In genomic region chr9:108260526-108260925, GRCm38 (mm10) we compare ENCODE assay signal across 26 mouse cellular contexts. TPM values are rescaled to one million over a fixed set of nuclear protein-coding genes. Genes with fewer than 3 reads are reported as not detected.
DNase-seq lines count a peak whose midpoint lies in the region; ATAC-seq and TF ChIP-seq lines count a peak whose summit lies in the region.
"Had no signal": no experiment of that assay in that cellular context is flagged by ENCODE, and none has a peak within 500 bp of the region (broad histone marks: within the 10 kb centered on the region; RNA-seq: fewer than 3 reads in every experiment).

No protein-coding gene starts in this region.

- 55% methylated on average over 4 of the region's 4 CpGs for WGBS in heart, adult 2 months
- 46% methylated on average over 4 of the region's 4 CpGs for WGBS in heart, embryonic 15.5 days
- 90% methylated on average over 4 of the region's 4 CpGs for WGBS in limb, embryonic 13.5 days
- WGBS in limb, embryonic 10.5 days, result 85% methylated on average over 4 of the region's 4 CpGs
- 39% methylated on average over 4 of the region's 4 CpGs for WGBS in heart, postnatal 0 days

- H3K4me1 ChIP-seq in heart, adult 2 months (ENCODE audit: control insufficient read depth, insufficient read depth, low read length), result peaks cover 20% of the 10 kb centered on the region
- peaks cover 66% of the 10 kb centered on the region for H3K4me1 ChIP-seq in heart, embryonic 15.5 days (replicated peaks)
- peaks cover 26% of the 10 kb centered on the region for H3K4me1 ChIP-seq in limb, embryonic 13.5 days
- peaks cover 35% of the 10 kb centered on the region for H3K4me1 ChIP-seq in limb, embryonic 10.5 days
- peaks cover 25% of the 10 kb centered on the region for H3K4me1 ChIP-seq in heart, postnatal 0 days (ENCODE audit: control insufficient read depth, insufficient read depth)

- H3K4me3 ChIP-seq in heart, adult 2 months, result no peak overlapping the region
- no peak overlapping the region for H3K4me3 ChIP-seq in heart, embryonic 15.5 days
- no peak overlapping the region for H3K4me3 ChIP-seq in limb, embryonic 13.5 days
- H3K4me3 ChIP-seq in limb, embryonic 10.5 days, result no peak overlapping the region
- no peak overlapping the region for H3K4me3 ChIP-seq in heart, postnatal 0 days (ENCODE audit: low read depth, low read length)
- H3K4me3 ChIP-seq: forebrain, embryonic 13.5 days; layer of hippocampus, adult 2 months; left cerebral cortex, adult 2 months; liver, embryonic 13.5 days; neural tube, embryonic 15.5 days; stomach, embryonic 15.5 days had no signal

- H3K79me2 ChIP-seq in heart, adult 2 months (replicated peaks; ENCODE audit: control insufficient read depth, insufficient read depth, low read length), result peaks cover 11% of the 10 kb centered on the region

- intact Hi-C loops in heart, adult 2 months (cut with DNase I), result loop anchor here (5.0 kb wide), 2 partner anchors 38 to 58 kb away; no protein-coding TSS in a partner anchor
- intact Hi-C loops in heart, postnatal 36 days (cut with DNase I), result loop anchor here (5.0 kb wide), 2 partner anchors 38 to 58 kb away; no protein-coding TSS in a partner anchor

- H3K9me3 ChIP-seq in heart, embryonic 15.5 days (replicated peaks), result no peaks in the 10 kb centered on the region
- no peaks in the 10 kb centered on the region for H3K9me3 ChIP-seq in limb, embryonic 13.5 days
- no peaks in the 10 kb centered on the region for H3K9me3 ChIP-seq in limb, embryonic 10.5 days (replicated peaks)
- no peaks in the 10 kb centered on the region for H3K9me3 ChIP-seq in heart, postnatal 0 days (replicated peaks; ENCODE audit: control insufficient read depth, low read length)
- H3K9me3 ChIP-seq: forebrain, embryonic 13.5 days; liver, embryonic 13.5 days; neural tube, embryonic 15.5 days; stomach, embryonic 15.5 days had no signal

- H3K4me2 ChIP-seq in heart, embryonic 15.5 days, result peak overlapping the region; percentile 80
- no peak overlapping the region for H3K4me2 ChIP-seq in limb, embryonic 13.5 days (replicated peaks)
- H3K4me2 ChIP-seq in heart, postnatal 0 days (ENCODE audit: low read depth, low read length), result peak overlapping the region; percentile 14; the same call in 1 of the 2 replicates
- H3K4me2 ChIP-seq: forebrain, embryonic 13.5 days; hindbrain, embryonic 14.5 days; liver, embryonic 13.5 days; neural tube, embryonic 15.5 days had no signal

- no peaks in the 10 kb centered on the region for H3K27me3 ChIP-seq in heart, adult 2 months (ENCODE audit: control insufficient read depth, insufficient read depth, low read length)
- H3K27me3 ChIP-seq in heart, embryonic 15.5 days, result no peaks in the 10 kb centered on the region
- no peaks in the 10 kb centered on the region for H3K27me3 ChIP-seq in limb, embryonic 13.5 days
- no peaks in the 10 kb centered on the region for H3K27me3 ChIP-seq in limb, embryonic 10.5 days (ENCODE audit: low read depth, poor library complexity, severe bottlenecking)
- H3K27me3 ChIP-seq in heart, postnatal 0 days (ENCODE audit: control insufficient read depth, insufficient read depth, low read length), result no peaks in the 10 kb centered on the region
- H3K27me3 ChIP-seq: forebrain, embryonic 13.5 days; liver, embryonic 13.5 days; neural tube, embryonic 15.5 days; stomach, embryonic 15.5 days had no signal

- no peak for TF ChIP-seq CTCF in heart, adult 2 months (IDR thresholded peaks at IDR 0.05)
- TF ChIP-seq CTCF in heart, postnatal 0 days (IDR thresholded peaks at IDR 0.05; ENCODE audit: low read depth), result no peak

- TF ChIP-seq POLR2A in heart, adult 2 months (IDR thresholded peaks at IDR 0.05; ENCODE audit: insufficient read depth, low read depth, low read length), result no peak

- H3K36me3 ChIP-seq in heart, adult 2 months (ENCODE audit: control insufficient read depth, insufficient read depth, low read length), result peaks cover 32% of the 10 kb centered on the region
- 0 out of 2 replicates have a peak, but pooled peaks cover 4% of the 10 kb centered on the region for H3K36me3 ChIP-seq in heart, embryonic 15.5 days
- 0 out of 2 replicates have a peak, but pooled peaks cover 3% of the 10 kb centered on the region for H3K36me3 ChIP-seq in limb, embryonic 13.5 days
- 0 out of 2 replicates have a peak, but pooled peaks cover 4% of the 10 kb centered on the region for H3K36me3 ChIP-seq in limb, embryonic 10.5 days
- H3K36me3 ChIP-seq in heart, postnatal 0 days (replicated peaks; ENCODE audit: control insufficient read depth, insufficient read depth, low read length), result no peaks in the 10 kb centered on the region; the same call in 1 of the 2 replicates
- H3K36me3 ChIP-seq: liver, embryonic 13.5 days; neural tube, embryonic 15.5 days; stomach, embryonic 15.5 days had no signal

- DNase-seq in heart, adult 2 months, result no peak
- no peak for DNase-seq in heart, postnatal 36 days
- no peak for DNase-seq in heart, postnatal 4 days
- DNase-seq in limb, embryonic 10.5 days (ENCODE audit: low spot score), result no peak
- DNase-seq in heart, postnatal 0 days (ENCODE audit: low spot score), result no peak
- no peak for DNase-seq in embryo, embryonic 10.5 days (ENCODE audit: low spot score)
- DNase-seq: adrenal gland, postnatal 25 days; cerebellum, adult 2 months; cerebellum, postnatal 14 days; gastrocnemius, postnatal 25 days; kidney, postnatal 36 days; liver, embryonic 13.5 days; lung, adult 18-20 months; lung, postnatal 10 days; midbrain, embryonic 14.5 days; right cerebral cortex, postnatal 25 days had no signal

- H3K9ac ChIP-seq in heart, adult 2 months (ENCODE audit: low read depth, low read length), result no peak overlapping the region; the same call in 1 of the 2 replicates
- no peak overlapping the region for H3K9ac ChIP-seq in heart, embryonic 15.5 days
- H3K9ac ChIP-seq in limb, embryonic 13.5 days, result peak overlapping the region; percentile 8; the same call in 1 of the 2 replicates
- H3K9ac ChIP-seq in heart, postnatal 0 days (replicated peaks; ENCODE audit: low read depth, low read length), result no peak overlapping the region
- H3K9ac ChIP-seq: forebrain, embryonic 13.5 days; hindbrain, embryonic 14.5 days; liver, embryonic 13.5 days; neural tube, embryonic 15.5 days; stomach, embryonic 15.5 days had no signal

- no peak for TF ChIP-seq EP300 in heart, adult 2 months (IDR thresholded peaks at IDR 0.05; ENCODE audit: insufficient read depth, low read depth, low read length)
- no peak for TF ChIP-seq EP300 in heart, postnatal 0 days (IDR thresholded peaks at IDR 0.05; ENCODE audit: low read depth)

- peak overlapping the region; percentile 36 for H3K27ac ChIP-seq in heart, adult 2 months
- 0 out of 2 replicates have a peak overlapping the region, but pooled peaks have one; percentile 18 for H3K27ac ChIP-seq in heart, embryonic 15.5 days
- H3K27ac ChIP-seq in limb, embryonic 13.5 days, result no peak overlapping the region
- no peak overlapping the region for H3K27ac ChIP-seq in limb, embryonic 10.5 days
- H3K27ac ChIP-seq in heart, postnatal 0 days (ENCODE audit: low read depth), result peak overlapping the region; percentile 46
- H3K27ac ChIP-seq: forebrain, embryonic 13.5 days; hindbrain, embryonic 14.5 days; layer of hippocampus, adult 2 months; left cerebral cortex, adult 2 months; liver, embryonic 13.5 days; neural tube, embryonic 15.5 days; stomach, embryonic 15.5 days had no signal

- ATAC-seq in heart, embryonic 15.5 days (replicated peaks; ENCODE audit: insufficient number of reproducible peaks, insufficient read depth, low FRiP score, low read depth), result no peak
- no peak for ATAC-seq in limb, embryonic 13.5 days (ENCODE audit: low FRiP score, low read depth)
- no peak for ATAC-seq in heart, postnatal 0 days (ENCODE audit: insufficient read depth, low read depth)
- ATAC-seq: CD4-positive, CD25-positive, alpha-beta regulatory T cell, adult 4 months; forebrain, embryonic 13.5 days; intestine, postnatal 0 days had no signal

RNA-seq across cellular contexts. Expression of gene Dag1, which starts 3.2 kb away (rescaled TPM):
- total RNA-seq in heart, adult 2 months (2021), result 100 to 1,000 TPM; 305 to 347 TPM
- polyA plus RNA-seq in heart, adult 2 months (2012; rRNA removed), result 124 and 157 TPM in 2 replicates
- 100 to 1,000 TPM; 320 to 353 TPM for total RNA-seq in heart, postnatal 36 days (2021)
- 128 and 143 TPM in 2 replicates for polyA plus RNA-seq in heart, embryonic 15.5 days (2015; fragmentation: Nextera tagmentation; extraction: Ambion mirVana)
- total RNA-seq in heart, postnatal 4 days (2021), result 100 to 1,000 TPM; 307 to 326 TPM
- 56.9 and 63.3 TPM in 2 replicates for polyA plus RNA-seq in limb, embryonic 13.5 days (2015; fragmentation: Nextera tagmentation; extraction: Ambion mirVana)
- polyA plus RNA-seq in limb, embryonic 10.5 days (2016; fragmentation: Nextera tagmentation; extraction: Ambion mirVana), result 59.6 and 59.9 TPM in 2 replicates
- 209 and 229 TPM in 2 replicates for total RNA-seq in heart, postnatal 0 days (2014; rRNA removed; ENCODE audit: low replicate concordance)
- polyA plus RNA-seq in heart, postnatal 0 days (2015; fragmentation: Nextera tagmentation; extraction: Ambion mirVana), result 99.2 and 106 TPM in 2 replicates

RNA-seq across cellular contexts. Expression of gene Nicn1, which starts 29.7 kb away (rescaled TPM):
- total RNA-seq in heart, adult 2 months (2021), result 10 to 100 TPM; 21.0 to 21.5 TPM
- 24.1 and 37.1 TPM in 2 replicates for polyA plus RNA-seq in heart, adult 2 months (2012; rRNA removed)
- total RNA-seq in heart, postnatal 36 days (2021), result 10 to 100 TPM; 21.3 to 21.5 TPM
- polyA plus RNA-seq in heart, embryonic 15.5 days (2015; fragmentation: Nextera tagmentation; extraction: Ambion mirVana), result 23.9 and 29.0 TPM in 2 replicates
- total RNA-seq in heart, postnatal 4 days (2021), result 10 to 100 TPM; 19.3 to 21.2 TPM
- 53.0 and 54.0 TPM in 2 replicates for polyA plus RNA-seq in limb, embryonic 13.5 days (2015; fragmentation: Nextera tagmentation; extraction: Ambion mirVana)
- 32.9 and 35.8 TPM in 2 replicates for polyA plus RNA-seq in limb, embryonic 10.5 days (2016; fragmentation: Nextera tagmentation; extraction: Ambion mirVana)
- total RNA-seq in heart, postnatal 0 days (2014; rRNA removed; ENCODE audit: low replicate concordance), result 12.9 and 22.4 TPM in 2 replicates
- 20.5 and 20.9 TPM in 2 replicates for polyA plus RNA-seq in heart, postnatal 0 days (2015; fragmentation: Nextera tagmentation; extraction: Ambion mirVana)

RNA-seq across cellular contexts. Expression of gene Amt, which starts 36.1 kb away (rescaled TPM):
- total RNA-seq in heart, adult 2 months (2021), result 1 to 10 TPM; 4.0 to 4.6 TPM
- 4.8 and 9.2 TPM in 2 replicates for polyA plus RNA-seq in heart, adult 2 months (2012; rRNA removed)
- total RNA-seq in heart, postnatal 36 days (2021), result 1 to 10 TPM; 4.0 to 5.2 TPM
- 8.2 and 9.1 TPM in 2 replicates for polyA plus RNA-seq in heart, embryonic 15.5 days (2015; fragmentation: Nextera tagmentation; extraction: Ambion mirVana)
- total RNA-seq in heart, postnatal 4 days (2021), result 1 to 10 TPM; 3.6 to 6.0 TPM
- 13.5 and 13.7 TPM in 2 replicates for polyA plus RNA-seq in limb, embryonic 13.5 days (2015; fragmentation: Nextera tagmentation; extraction: Ambion mirVana)
- polyA plus RNA-seq in limb, embryonic 10.5 days (2016; fragmentation: Nextera tagmentation; extraction: Ambion mirVana), result 23.1 and 24.8 TPM in 2 replicates
- 3.7 and 14.5 TPM in 2 replicates for total RNA-seq in heart, postnatal 0 days (2014; rRNA removed; ENCODE audit: low replicate concordance)
- 5.4 and 6.4 TPM in 2 replicates for polyA plus RNA-seq in heart, postnatal 0 days (2015; fragmentation: Nextera tagmentation; extraction: Ambion mirVana)

RNA-seq across cellular contexts. Expression of gene Rhoa, which starts 45.4 kb away (rescaled TPM):
- 100 to 1,000 TPM; 216 to 234 TPM for total RNA-seq in heart, adult 2 months (2021)
- 110 and 266 TPM in 2 replicates for polyA plus RNA-seq in heart, adult 2 months (2012; rRNA removed)
- total RNA-seq in heart, postnatal 36 days (2021), result 100 to 1,000 TPM; 237 to 241 TPM
- polyA plus RNA-seq in heart, embryonic 15.5 days (2015; fragmentation: Nextera tagmentation; extraction: Ambion mirVana), result 356 and 369 TPM in 2 replicates
- 100 to 1,000 TPM; 341 to 348 TPM for total RNA-seq in heart, postnatal 4 days (2021)
- polyA plus RNA-seq in limb, embryonic 13.5 days (2015; fragmentation: Nextera tagmentation; extraction: Ambion mirVana), result 426 and 428 TPM in 2 replicates
- 246 and 250 TPM in 2 replicates for polyA plus RNA-seq in limb, embryonic 10.5 days (2016; fragmentation: Nextera tagmentation; extraction: Ambion mirVana)
- total RNA-seq in heart, postnatal 0 days (2014; rRNA removed; ENCODE audit: low replicate concordance), result 167 and 207 TPM in 2 replicates
- polyA plus RNA-seq in heart, postnatal 0 days (2015; fragmentation: Nextera tagmentation; extraction: Ambion mirVana), result 326 and 332 TPM in 2 replicates

RNA-seq across cellular contexts. Expression of gene Tcta, which starts 45.4 kb away (rescaled TPM):
- total RNA-seq in heart, adult 2 months (2021), result 10 to 100 TPM; 50.5 to 52.8 TPM
- polyA plus RNA-seq in heart, adult 2 months (2012; rRNA removed), result 64.8 and 82.4 TPM in 2 replicates
- 10 to 100 TPM; 59.3 to 62.3 TPM for total RNA-seq in heart, postnatal 36 days (2021)
- 31.6 and 34.9 TPM in 2 replicates for polyA plus RNA-seq in heart, embryonic 15.5 days (2015; fragmentation: Nextera tagmentation; extraction: Ambion mirVana)
- total RNA-seq in heart, postnatal 4 days (2021), result 10 to 100 TPM; 15.9 to 19.1 TPM
- 30.3 and 35.8 TPM in 2 replicates for polyA plus RNA-seq in limb, embryonic 13.5 days (2015; fragmentation: Nextera tagmentation; extraction: Ambion mirVana)
- polyA plus RNA-seq in limb, embryonic 10.5 days (2016; fragmentation: Nextera tagmentation; extraction: Ambion mirVana), result 9.2 and 11.5 TPM in 2 replicates
- total RNA-seq in heart, postnatal 0 days (2014; rRNA removed; ENCODE audit: low replicate concordance), result 46.1 and 46.9 TPM in 2 replicates
- polyA plus RNA-seq in heart, postnatal 0 days (2015; fragmentation: Nextera tagmentation; extraction: Ambion mirVana), result 42.1 and 49.9 TPM in 2 replicates

Comparison
In these comparisons a context has a peak if more than half of its experiments do, and no peak if none do; other contexts are left out.
1. H3K27ac ChIP-seq: peak in heart, adult 2 months (single experiment), heart, embryonic 15.5 days (single experiment) and heart, postnatal 0 days (single experiment); none in limb, embryonic 13.5 days (single experiment) and limb, embryonic 10.5 days (single experiment).